Mouse (Mus musculus) C2C12 (cell line): Measurements from ENCODE around the gene Gnao1. TPM values are rescaled to one million over a fixed set of nuclear protein-coding genes. Genes with fewer than 3 reads are reported as not detected.

ENCODE experiments used
- H3K27me3 ChIP-seq: one replicate; pipeline ENCODE4 v1.6.1; 2011; ENCODE audit not compliant: control insufficient read depth, insufficient read depth, insufficient read length
- H3K36me3 ChIP-seq: one replicate; pipeline ENCODE4 v1.6.1; 2011; ENCODE audit not compliant: control insufficient read depth, insufficient read depth
- H3K4me3 ChIP-seq: one replicate; pipeline ENCODE4 v1.5.1; 2011; ENCODE audit warnings: mild to moderate bottlenecking, control low read depth; ENCODE audit not compliant: poor library complexity, insufficient read depth, severe bottlenecking
- H3K79me2 ChIP-seq: one replicate; pipeline ENCODE4 v1.6.1; 2011; ENCODE audit not compliant: control insufficient read depth, insufficient read depth
- H3K79me3 ChIP-seq: one replicate; pipeline ENCODE4 v1.6.1; 2011; ENCODE audit warnings: low read depth, control low read depth
- H3ac ChIP-seq: one replicate; pipeline ENCODE3; 2011; ENCODE audit warnings: low read depth; ENCODE audit not compliant: control insufficient read depth, insufficient read length
- CEBPB ChIP-seq: IDR thresholded peaks from one replicate; pipeline ENCODE4 v1.6.1; 2011; ENCODE audit warnings: low read depth, mild to moderate bottlenecking, control low read depth, moderate library complexity
- CTCF ChIP-seq: IDR thresholded peaks from one replicate; pipeline ENCODE4 v1.5.1; 2011; ENCODE audit not compliant: control insufficient read depth, insufficient read depth, insufficient read length
- FOSL1 ChIP-seq: IDR thresholded peaks from one replicate; pipeline ENCODE4 v1.8.0; 2011; ENCODE audit warnings: mild to moderate bottlenecking, low read length; ENCODE audit not compliant: poor library complexity, insufficient read depth, severe bottlenecking
- MAX ChIP-seq: IDR thresholded peaks from one replicate; pipeline ENCODE4 v1.6.1; 2011; ENCODE audit warnings: mild to moderate bottlenecking, control low read depth
- MYOD1 ChIP-seq: IDR thresholded peaks from one replicate; pipeline ENCODE4 v1.6.1; 2011; ENCODE audit warnings: low read depth; ENCODE audit not compliant: control insufficient read depth, insufficient read length
- MYOG ChIP-seq: IDR thresholded peaks from one replicate; pipeline ENCODE4 v1.6.1; 2011; ENCODE audit not compliant: control insufficient read depth, insufficient read length; ENCODE audit errors: extremely low read depth
- USF1 ChIP-seq: IDR thresholded peaks from one replicate; pipeline ENCODE4 v1.6.1; 2011; ENCODE audit warnings: low read depth, mild to moderate bottlenecking, control low read depth, moderate library complexity
- microRNA-seq: library from miRNA; unstranded; fragments of <30 nt; microRNA quantifications from one replicate; pipeline ENCODE4, GENCODE M21; 2019; ENCODE audit warnings: borderline microRNAs expressed
- polyA plus RNA-seq: library from polyadenylated mRNA; unstranded; fragments of >200 nt; fragmentation: generic; extraction: Trizol; gene quantifications from one replicate; pipeline ENCODE4 v1.2.1, GENCODE M21; 2012; ENCODE audit warnings: missing spikeins

Gene Gnao1
- polyA plus RNA-seq, 1 experiment = 20.5 TPM

GRCm38 (mm10) chr8:94011076-94012012 lies 201.6 kb downstream of the Gnao1 start:
- no peak for TF ChIP-seq CEBPB
- no peak for TF ChIP-seq MYOG
- no peak for TF ChIP-seq USF1
- TF ChIP-seq FOSL1 = no peak
- no peak for TF ChIP-seq MAX
- TF ChIP-seq MYOD1 = no peak
- no peak for TF ChIP-seq CTCF

DNA sequence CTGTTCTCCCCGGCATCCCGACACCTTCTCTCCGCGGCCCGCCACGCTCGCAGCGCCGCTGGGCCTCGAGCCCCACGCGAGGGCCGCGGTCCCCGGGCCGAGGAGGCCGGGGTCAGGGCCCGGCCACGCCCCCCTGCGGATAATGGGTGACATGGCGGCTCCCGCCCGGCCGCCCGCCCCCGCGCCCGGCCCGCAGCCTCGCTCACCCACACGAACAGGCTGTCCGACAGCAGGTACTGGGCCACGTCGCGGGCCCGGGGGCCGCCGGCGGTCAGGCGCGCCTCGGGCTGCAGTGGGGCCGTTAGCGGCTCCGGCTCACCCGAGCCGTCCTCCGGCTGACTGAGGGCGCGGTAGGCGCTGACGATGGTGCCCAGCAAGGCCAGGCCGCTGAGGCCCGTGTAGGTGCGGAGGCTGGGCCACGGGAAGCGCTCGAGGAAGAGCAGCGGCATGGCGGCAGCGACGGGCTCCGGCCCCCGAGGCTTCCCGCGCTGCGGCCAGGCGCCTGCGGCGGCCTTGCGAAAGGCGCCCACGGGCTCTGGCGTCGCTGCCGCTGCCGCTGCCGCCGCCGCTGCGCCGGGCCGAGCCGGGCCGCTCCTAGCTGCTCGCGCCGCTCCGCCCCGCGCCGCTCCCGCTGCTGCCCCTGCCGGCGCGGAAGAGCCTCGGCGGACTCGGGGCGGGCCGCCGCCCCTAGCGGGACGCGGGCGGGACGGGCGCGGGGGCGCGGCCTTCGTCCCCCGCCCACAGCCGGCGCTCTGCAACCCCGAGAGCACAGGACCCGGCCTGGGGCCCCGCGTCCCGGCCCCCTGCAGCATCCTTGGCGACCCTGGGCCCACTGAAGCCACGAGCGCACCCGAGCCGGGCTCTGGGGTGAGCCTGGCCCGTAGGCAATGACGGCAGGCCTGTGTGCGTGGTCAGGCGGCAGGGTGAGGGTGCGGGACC lies 202.5 kb downstream of the Gnao1 start, which contains the start of gene Amfr:
Gene Amfr (minus strand): TSS at position 830 of the 939 bp plus-strand sequence.
- no peaks in the 10 kb centered on the region for H3K27me3 ChIP-seq
- peak within 1 kb of the TSS; percentile 74 for H3K4me3 ChIP-seq
- TF ChIP-seq CTCF (peak; percentile 82), MYOG (no peak), USF1 (no peak), CEBPB (no peak)
- H3K79me2 ChIP-seq = peaks cover 47% of the 10 kb centered on the region
- no peaks in the 10 kb centered on the region for H3K36me3 ChIP-seq
- H3ac ChIP-seq = peak within 1 kb of the TSS; percentile 100
- peaks cover 42% of the 10 kb centered on the region for H3K79me3 ChIP-seq

More at GRCm38 (mm10) chr8:94011076-94012012, 201.6 kb downstream of the Gnao1 start:
- Histone ChIP-seq H3K79me3 (peaks cover 48% of the 10 kb centered on the region), H3ac (peak overlapping the region; percentile 100), H3K27me3 (no peaks in the 10 kb centered on the region), H3K79me2 (peaks cover 56% of the 10 kb centered on the region), H3K36me3 (peaks cover 7% of the 10 kb centered on the region), H3K4me3 (peak overlapping the region; percentile 74)

DNA sequence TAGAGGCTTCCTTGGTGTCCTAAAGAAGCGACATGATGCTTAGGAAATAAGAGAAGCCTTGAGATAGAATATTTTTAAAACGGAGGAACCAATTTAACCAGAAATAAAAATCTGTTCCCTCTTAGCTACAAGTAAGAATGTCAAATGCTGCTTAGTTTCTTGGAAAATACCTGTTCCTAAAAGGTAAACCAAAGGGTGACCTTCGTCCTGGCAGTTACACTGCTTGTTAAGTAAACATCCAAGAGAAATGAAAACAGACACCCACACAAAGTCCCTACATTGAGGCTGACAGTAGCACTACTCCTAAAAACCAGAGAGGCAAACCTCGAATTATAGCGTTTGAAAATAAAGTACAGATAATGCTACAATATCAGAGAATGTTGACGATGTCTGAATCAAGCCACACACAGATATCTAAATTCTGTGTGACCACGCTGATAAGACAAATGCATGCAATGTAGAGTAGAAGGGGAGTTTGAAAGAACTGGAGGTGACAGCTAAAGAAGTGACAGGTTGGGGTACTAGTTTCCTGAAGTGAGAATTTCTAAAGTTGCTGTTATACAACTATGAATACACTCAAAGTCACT lies 203.4 kb downstream of the Gnao1 start:
- TF ChIP-seq CTCF = no peak
- Histone ChIP-seq H3ac (peak overlapping the region; percentile 90), H3K79me3 (peaks cover 35% of the 10 kb centered on the region), H3K36me3 (no peaks in the 10 kb centered on the region), H3K79me2 (peaks cover 38% of the 10 kb centered on the region), H3K4me3 (peak overlapping the region; percentile 74), H3K27me3 (no peaks in the 10 kb centered on the region)

Small RNA genes within 50 kb of the gene (microRNA-seq; reads per million reads assigned to microRNA genes)
- gene Gm24159 = not detected

Other genes starting within 250 kb of the Gnao1 start
- 71.0 TPM for gene Amfr, start 202.9 kb downstream of the Gnao1 start, polyA plus RNA-seq
- 112 TPM for gene Nudt21, start 227.1 kb downstream of the Gnao1 start, polyA plus RNA-seq
- 9.7 TPM for gene Ogfod1, start 227.2 kb downstream of the Gnao1 start, polyA plus RNA-seq